Mouse (Mus musculus) erythroblast, embryonic 14.5 days (primary cell): ENCODE measurements around the gene Gm10392.

Source experiments
- GATA1 ChIP-seq: IDR thresholded peaks from 2 replicates; pipeline ENCODE4 v1.6.1; 2012; ENCODE audit warnings: low read length, inconsistent platforms, mixed read lengths
- TAL1 ChIP-seq: IDR thresholded peaks from 3 replicates; pipeline ENCODE4 v1.6.1; 2012; ENCODE audit warnings: low read length, inconsistent platforms, mixed read lengths

- TF ChIP-seq TAL1 (no peak), GATA1 (no peak)
Measured at GRCm38 (mm10) chr11:77476895-77477294, 42.1 kb downstream of the Gm10392 start.
